In the genomic region with DNA sequence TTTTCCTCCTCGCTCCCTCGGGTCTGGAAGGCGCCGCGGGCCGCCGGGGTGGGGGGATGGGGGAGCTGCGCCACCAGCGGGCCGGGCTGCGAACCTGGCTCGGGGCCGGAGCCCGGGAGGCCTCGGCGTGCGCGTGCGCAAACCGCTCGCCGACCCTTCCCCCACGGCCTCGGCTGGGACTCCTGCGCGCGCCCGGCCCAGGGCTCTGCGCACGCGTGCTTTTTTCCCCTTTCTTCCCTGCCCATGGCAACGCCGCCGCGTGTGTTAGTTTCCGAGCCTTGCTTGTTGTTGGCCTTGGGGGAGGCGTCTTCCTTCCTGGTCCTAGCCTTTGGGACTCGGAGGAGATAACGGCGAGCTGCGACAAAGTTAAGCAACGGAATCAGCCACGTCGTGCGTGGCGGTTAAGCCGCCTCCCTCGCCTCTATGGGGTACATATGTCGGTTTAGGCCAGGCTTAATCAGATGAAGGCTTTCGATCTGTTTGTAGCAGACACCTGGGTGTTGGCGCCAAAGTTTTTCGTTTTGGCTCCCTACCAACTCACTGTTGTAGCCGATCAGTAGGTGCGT, we compare ENCODE assay signal across 8 mouse cellular contexts. TPM values are rescaled to one million over a fixed set of nuclear protein-coding genes. Genes with fewer than 3 reads are reported as not detected.
DNase-seq lines count a peak whose midpoint lies in the region; ATAC-seq and TF ChIP-seq lines count a peak whose summit lies in the region.

No protein-coding gene starts in this region.

- peaks cover 43% of the 10 kb centered on the region for H3K4me1 ChIP-seq in E14TG2a.4 (replicated peaks; ENCODE audit: low read depth, low read length)
- peaks cover 4% of the 10 kb centered on the region for H3K4me1 ChIP-seq in forebrain, embryonic 11.5 days (replicated peaks; ENCODE audit: control insufficient read depth, insufficient read depth, low read length)
- peaks cover 23% of the 10 kb centered on the region for H3K4me1 ChIP-seq in heart, embryonic 16.5 days (ENCODE audit: control insufficient read depth, insufficient read depth, low read length)
- H3K4me1 ChIP-seq in liver, embryonic 13.5 days (replicated peaks), result peaks cover 41% of the 10 kb centered on the region
- H3K4me1 ChIP-seq in stomach, embryonic 14.5 days (ENCODE audit: control insufficient read depth, insufficient read depth, low read length), result peaks cover 9% of the 10 kb centered on the region; the same call in 1 of the 2 replicates

- under 1% methylated on average over 47 of the region's 54 CpGs for WGBS in forebrain, embryonic 11.5 days
- under 1% methylated on average over 54 of the region's 54 CpGs for WGBS in heart, embryonic 16.5 days
- under 1% methylated on average over 54 of the region's 54 CpGs for WGBS in liver, embryonic 13.5 days (ENCODE audit: insufficient replicate concordance)
- WGBS in stomach, embryonic 14.5 days, result under 1% methylated on average over 52 of the region's 54 CpGs

- peaks cover 17% of the 10 kb centered on the region for H3K36me3 ChIP-seq in E14TG2a.4 (ENCODE audit: insufficient read depth, low read length)
- no peaks in the 10 kb centered on the region for H3K36me3 ChIP-seq in forebrain, embryonic 11.5 days (ENCODE audit: control insufficient read depth, insufficient read depth, low read length)
- 0 out of 2 replicates have a peak, but pooled peaks cover 2% of the 10 kb centered on the region for H3K36me3 ChIP-seq in heart, embryonic 16.5 days (ENCODE audit: control insufficient read depth, insufficient read depth)
- H3K36me3 ChIP-seq in liver, embryonic 13.5 days, result peaks cover 5% of the 10 kb centered on the region; the same call in 1 of the 2 replicates
- peaks cover 3% of the 10 kb centered on the region; the same call in 1 of the 2 replicates for H3K36me3 ChIP-seq in stomach, embryonic 14.5 days (ENCODE audit: control insufficient read depth, insufficient read depth, low read length)

- H3K4me2 ChIP-seq in forebrain, embryonic 11.5 days (ENCODE audit: low read depth, low read length, severe bottlenecking), result peak overlapping the region; percentile 56
- H3K4me2 ChIP-seq in heart, embryonic 16.5 days (ENCODE audit: low read depth, low read length), result peak overlapping the region; percentile 67
- peak overlapping the region; percentile 81 for H3K4me2 ChIP-seq in liver, embryonic 13.5 days
- peak overlapping the region; percentile 57 for H3K4me2 ChIP-seq in stomach, embryonic 14.5 days (replicated peaks; ENCODE audit: low read depth, low read length)

- H3K9me3 ChIP-seq in E14TG2a.4 (ENCODE audit: low read length), result no peaks in the 10 kb centered on the region
- no peaks in the 10 kb centered on the region for H3K9me3 ChIP-seq in forebrain, embryonic 11.5 days (ENCODE audit: control insufficient read depth, low read length)
- no peaks in the 10 kb centered on the region for H3K9me3 ChIP-seq in heart, embryonic 16.5 days (replicated peaks; ENCODE audit: control insufficient read depth, low read length)
- H3K9me3 ChIP-seq in liver, embryonic 13.5 days (replicated peaks), result no peaks in the 10 kb centered on the region
- H3K9me3 ChIP-seq in stomach, embryonic 14.5 days (ENCODE audit: control insufficient read depth, low read depth, low read length), result no peaks in the 10 kb centered on the region

- H3K9ac ChIP-seq in forebrain, embryonic 11.5 days (ENCODE audit: low read length), result peak overlapping the region; percentile 92
- peak overlapping the region; percentile 99 for H3K9ac ChIP-seq in heart, embryonic 16.5 days (ENCODE audit: low read length)
- H3K9ac ChIP-seq in liver, embryonic 13.5 days, result peak overlapping the region; percentile 96
- peak overlapping the region; percentile 93 for H3K9ac ChIP-seq in stomach, embryonic 14.5 days (replicated peaks; ENCODE audit: low read depth, low read length)

- no peak for TF ChIP-seq CTCF in E14TG2a.4 (conservative IDR thresholded peaks at IDR 0.05; ENCODE audit: low read length)

- H3K27ac ChIP-seq in forebrain, embryonic 11.5 days (ENCODE audit: low read depth, low read length), result peak overlapping the region; percentile 99
- peak overlapping the region; percentile 98 for H3K27ac ChIP-seq in heart, embryonic 16.5 days (ENCODE audit: low read length)
- H3K27ac ChIP-seq in liver, embryonic 13.5 days, result peak overlapping the region; percentile 98
- H3K27ac ChIP-seq in stomach, embryonic 14.5 days (ENCODE audit: low read length), result peak overlapping the region; percentile 98

- peak; percentile 83 for ATAC-seq in forebrain, embryonic 11.5 days (replicated peaks; ENCODE audit: low FRiP score)
- peak; percentile 81 for ATAC-seq in heart, embryonic 16.5 days (replicated peaks; ENCODE audit: extremely low read depth, insufficient read depth, low FRiP score)
- ATAC-seq in liver, embryonic 13.5 days (ENCODE audit: low read depth), result peak; percentile 56
- peak; percentile 68 for ATAC-seq in stomach, embryonic 14.5 days (ENCODE audit: insufficient number of reproducible peaks, insufficient read depth, low FRiP score, low read depth)

- H3K4me3 ChIP-seq in E14TG2a.4 (replicated peaks; ENCODE audit: low read length), result peak overlapping the region; percentile 94
- H3K4me3 ChIP-seq in forebrain, embryonic 11.5 days (ENCODE audit: low read depth, low read length), result peak overlapping the region; percentile 94
- H3K4me3 ChIP-seq in heart, embryonic 16.5 days (ENCODE audit: low read length), result peak overlapping the region; percentile 94
- peak overlapping the region; percentile 95 for H3K4me3 ChIP-seq in liver, embryonic 13.5 days (replicated peaks)
- peak overlapping the region; percentile 92 for H3K4me3 ChIP-seq in stomach, embryonic 14.5 days (ENCODE audit: low read depth, low read length)

- DNase-seq in c-Kit-positive CD71-positive TER-119-negative erythroid progenitor cells, embryonic 14.5 days (ENCODE audit: low read depth), result peak; percentile 73
- peak; percentile 94 for DNase-seq in forebrain, embryonic 11.5 days (ENCODE audit: low spot score)
- DNase-seq in kidney, postnatal 25 days, result peak; percentile 91 to 94
- peak; percentile 76 for DNase-seq in liver, embryonic 13.5 days
- DNase-seq in natural killer cell, adult 2 months (ENCODE audit: low spot score in 2 of 2), result peak; percentile 80 to 86

- H3K27me3 ChIP-seq in E14TG2a.4 (ENCODE audit: insufficient read depth, low read length), result no peaks in the 10 kb centered on the region
- H3K27me3 ChIP-seq in forebrain, embryonic 11.5 days (ENCODE audit: control insufficient read depth, insufficient read depth, low read length), result no peaks in the 10 kb centered on the region
- no peaks in the 10 kb centered on the region for H3K27me3 ChIP-seq in heart, embryonic 16.5 days (ENCODE audit: control insufficient read depth, insufficient read depth, low read length)
- H3K27me3 ChIP-seq in liver, embryonic 13.5 days, result no peaks in the 10 kb centered on the region
- no peaks in the 10 kb centered on the region for H3K27me3 ChIP-seq in stomach, embryonic 14.5 days (ENCODE audit: control insufficient read depth, insufficient read depth, low read length)

RNA-seq across cellular contexts. Expression of a gene that starts 0.6 kb away (rescaled TPM):
- polyA plus RNA-seq in forebrain, embryonic 11.5 days (2014; fragmentation: Nextera tagmentation; extraction: Ambion mirVana), result 185 and 196 TPM in 2 replicates
- 76.5 and 81.8 TPM in 2 replicates for polyA plus RNA-seq in heart, embryonic 16.5 days (2015; fragmentation: Nextera tagmentation; extraction: Ambion mirVana)
- polyA plus RNA-seq in liver, embryonic 13.5 days (2015; fragmentation: Nextera tagmentation; extraction: Ambion mirVana), result 57.1 and 68.8 TPM in 2 replicates
- polyA plus RNA-seq in stomach, embryonic 14.5 days (2014; fragmentation: Nextera tagmentation; extraction: Ambion mirVana), result 146 and 149 TPM in 2 replicates

RNA-seq across cellular contexts. Expression of a gene that starts 34.8 kb away (rescaled TPM):
- 2.6 and 3.0 TPM in 2 replicates for polyA plus RNA-seq in forebrain, embryonic 11.5 days (2014; fragmentation: Nextera tagmentation; extraction: Ambion mirVana)
- 1.1 and 1.4 TPM in 2 replicates for polyA plus RNA-seq in heart, embryonic 16.5 days (2015; fragmentation: Nextera tagmentation; extraction: Ambion mirVana)
- polyA plus RNA-seq in liver, embryonic 13.5 days (2015; fragmentation: Nextera tagmentation; extraction: Ambion mirVana), result 3.5 and 3.6 TPM in 2 replicates
- 1.8 and 3.7 TPM in 2 replicates for polyA plus RNA-seq in stomach, embryonic 14.5 days (2014; fragmentation: Nextera tagmentation; extraction: Ambion mirVana)

Comparison
In these comparisons a context has a peak if more than half of its experiments do, and no peak if none do; other contexts are left out.
1. Peak in every context shown above with its lines: DNase-seq, ATAC-seq, H3K4me3 ChIP-seq and H3K27ac ChIP-seq.